Mouse (Mus musculus) midbrain, postnatal 0 days (tissue): ENCODE data around the gene Fez2. TPM values are rescaled to one million over a fixed set of nuclear protein-coding genes. Genes with fewer than 3 reads are reported as not detected.

Experiments
- ATAC-seq: fragments of 200-750 bp; cut with Nextera tagmentation; 2 replicates; pipeline ENCODE4 v1.8.0; 2017; ENCODE audit warnings: moderate number of reproducible peaks, mild to moderate bottlenecking, moderate TSS enrichment, moderate library complexity; ENCODE audit not compliant: low FRiP score
- DNase-seq: peaks from one replicate; pipeline ENCODE4 v3.0.0-alpha.2; 2015; ENCODE audit warnings: low spot score
- H3K27ac ChIP-seq: fragments of 300-500 bp; sonication (generic); 2 replicates; pipeline ENCODE4 v1.5.1; 2014; ENCODE audit warnings: low read depth, mild to moderate bottlenecking, low read length, mixed read lengths
- H3K27me3 ChIP-seq: fragments of 300-500 bp; sonication (generic); 2 replicates; pipeline ENCODE4 v1.6.1; 2014; ENCODE audit warnings: low read length, control low read depth, mixed read lengths; ENCODE audit not compliant: insufficient read depth
- H3K36me3 ChIP-seq: fragments of 300-500 bp; sonication (generic); 2 replicates; pipeline ENCODE4 v1.6.1; 2014; ENCODE audit warnings: low read length, control low read depth, mixed read lengths; ENCODE audit not compliant: insufficient read depth
- H3K4me1 ChIP-seq: fragments of 300-500 bp; sonication (generic); 2 replicates; pipeline ENCODE4 v1.6.1; 2014; ENCODE audit warnings: mild to moderate bottlenecking, control low read depth, antibody characterized with exemption, low read length, mixed read lengths; ENCODE audit not compliant: insufficient read depth
- H3K4me2 ChIP-seq: fragments of 300-500 bp; sonication (generic); 2 replicates; pipeline ENCODE4 v1.6.1; 2014; ENCODE audit warnings: low read depth, mild to moderate bottlenecking, low read length, mixed read lengths; ENCODE audit not compliant: poor library complexity, severe bottlenecking
- H3K4me3 ChIP-seq: fragments of 300-500 bp; sonication (generic); 2 replicates; pipeline ENCODE4 v1.5.1; 2014; ENCODE audit warnings: low read depth, mild to moderate bottlenecking, low read length, moderate library complexity
- H3K9ac ChIP-seq: fragments of 300-500 bp; sonication (generic); replicated peaks from 2 replicates; pipeline ENCODE4 v1.6.1; 2014; ENCODE audit warnings: mild to moderate bottlenecking, low read length, moderate library complexity, mixed read lengths; ENCODE audit not compliant: poor library complexity, severe bottlenecking
- H3K9me3 ChIP-seq: fragments of 300-500 bp; sonication (generic); 2 replicates; pipeline ENCODE4 v1.6.1; 2016; ENCODE audit warnings: low read length, control low read depth
- CTCF ChIP-seq: IDR thresholded peaks from 2 replicates; pipeline ENCODE4 v1.5.1; 2016; ENCODE audit warnings: antibody characterized with exemption, mild to moderate bottlenecking
- WGBS: fragments of 180-500 bp; shearing (Covaris S2); extraction: QIAGEN DNeasy Blood & Tissue Kit; methylation state at CpG from one replicate; pipeline ENCODE4 v1.1.7; 2014; 5-methylcytosine and 5-hydroxymethylcytosine counted together
- polyA plus RNA-seq: library from polyadenylated mRNA; unstranded; fragments of >200 nt; fragmentation: Nextera tagmentation; extraction: Ambion mirVana; gene quantifications from 2 replicates; pipeline ENCODE4 v1.2.1, GENCODE M21; 2015
- total RNA-seq: library from RNA; depleted of rRNA; stranded (reverse); fragments of >200 nt; gene quantifications from 2 replicates; pipeline ENCODE4 v1.2.3, GENCODE M21; 2014

The Fez2 gene
- total and polyA plus RNA-seq, 2 experiments from 2014 or later = 51.6 to 60.4 TPM

DNA sequence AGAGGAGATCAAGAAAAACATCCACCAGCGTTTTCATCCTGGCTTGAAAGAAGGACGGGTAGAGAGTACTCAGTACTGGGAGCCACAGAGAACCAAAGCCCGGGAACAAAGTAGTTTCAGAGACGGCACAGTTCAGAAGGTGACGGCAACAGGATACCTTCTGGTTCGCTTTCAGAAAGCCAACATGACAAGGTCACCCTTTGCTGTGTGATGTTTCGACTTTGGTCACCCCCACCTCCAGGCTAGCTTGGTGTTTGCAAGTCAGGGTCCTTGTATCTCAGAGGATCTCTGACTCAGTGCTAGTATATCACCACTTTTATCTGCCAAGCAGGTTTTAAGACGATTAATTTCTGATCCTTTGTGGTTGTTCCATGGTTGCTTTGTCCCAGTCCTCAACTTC, 7.1 kb upstream of the Fez2 start:
- H3K27me3 ChIP-seq = no peaks in the 10 kb centered on the region
- no peak overlapping the region for H3K4me2 ChIP-seq
- H3K4me3 ChIP-seq = no peak overlapping the region
- H3K4me1 ChIP-seq = no peaks in the 10 kb centered on the region
- H3K27ac ChIP-seq = no peak overlapping the region
- TF ChIP-seq CTCF = no peak
- ATAC-seq = no peak
- H3K36me3 ChIP-seq = no peaks in the 10 kb centered on the region
- no peak for DNase-seq
- H3K9me3 ChIP-seq = no peaks in the 10 kb centered on the region
- H3K9ac ChIP-seq = no peak overlapping the region
- 75% methylated on average over 8 of the region's 8 CpGs for WGBS

DNA sequence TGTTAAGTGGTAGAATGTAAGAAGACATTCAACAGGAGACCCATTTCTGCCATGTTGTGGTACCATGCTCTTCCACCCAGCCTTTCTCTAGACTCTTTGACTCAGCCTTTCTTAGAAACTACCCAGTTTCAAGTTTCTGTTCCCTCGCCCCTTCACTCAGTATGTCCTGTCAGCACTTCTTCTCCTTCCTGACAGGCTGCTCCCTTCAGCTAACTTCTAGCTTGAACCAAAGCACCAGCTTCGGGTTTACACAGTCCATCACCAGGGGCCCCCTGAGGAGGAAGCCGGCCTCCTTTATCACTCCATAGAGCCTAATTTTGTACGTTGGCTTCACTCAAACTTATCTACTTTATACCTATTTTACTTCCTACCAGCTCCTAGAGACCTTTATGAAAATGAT, 1.3 kb upstream of the Fez2 start:
- ATAC-seq (no peak), DNase-seq (no peak)
- H3K4me1 ChIP-seq = 0 out of 2 replicates have a peak, but pooled peaks cover 2% of the 10 kb centered on the region
- no peak overlapping the region for H3K27ac ChIP-seq
- H3K27me3 ChIP-seq = no peaks in the 10 kb centered on the region
- H3K4me2 ChIP-seq = no peak overlapping the region
- no peak overlapping the region for H3K4me3 ChIP-seq
- H3K9ac ChIP-seq = no peak overlapping the region
- H3K9me3 ChIP-seq = no peaks in the 10 kb centered on the region
- H3K36me3 ChIP-seq = no peaks in the 10 kb centered on the region
- WGBS = 83% methylated on average over 4 of the region's 4 CpGs
- no peak for TF ChIP-seq CTCF

DNA sequence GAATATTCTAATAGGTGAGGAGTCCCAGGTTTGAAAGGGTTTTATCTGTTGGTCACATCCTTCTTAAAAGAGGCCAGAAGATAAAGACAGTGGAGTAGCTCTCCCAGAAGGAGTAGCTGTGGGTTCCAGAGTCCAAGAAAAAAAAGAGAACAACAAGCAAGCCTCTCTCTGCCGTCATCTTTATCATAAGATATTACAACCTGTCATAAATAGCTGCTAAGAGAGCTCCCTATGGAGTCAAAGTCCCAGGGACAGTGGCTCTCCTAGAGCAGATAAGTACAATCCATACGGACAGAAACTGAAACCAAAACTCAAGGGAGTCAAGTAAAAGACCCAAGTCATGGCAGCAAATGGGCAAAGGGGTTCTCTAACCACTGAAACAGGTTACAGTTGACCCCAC, 2.7 kb downstream of the Fez2 start:
- ATAC-seq = no peak
- H3K4me2 ChIP-seq = no peak overlapping the region
- no peak for TF ChIP-seq CTCF

DNA sequence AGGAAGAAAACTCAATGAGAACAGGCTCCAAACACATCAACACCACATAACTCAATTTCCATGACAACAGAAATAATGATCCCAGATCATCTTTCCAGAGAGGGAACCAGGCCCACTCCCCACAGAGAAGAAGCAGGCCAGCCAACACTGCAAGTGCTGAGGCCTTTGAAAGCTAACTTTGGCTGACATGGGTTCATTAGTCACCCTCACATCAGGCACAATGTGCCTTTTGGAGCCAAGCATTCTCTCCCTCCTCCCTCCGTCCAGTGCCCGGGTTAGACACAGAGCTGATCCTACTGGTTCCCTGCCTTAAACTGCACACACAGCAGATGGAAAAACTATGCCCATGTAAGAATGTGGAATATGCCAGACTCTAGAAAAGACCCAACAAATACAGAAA, 8.1 kb downstream of the Fez2 start:
- no peak for TF ChIP-seq CTCF
- Histone ChIP-seq H3K4me3 (no peak overlapping the region), H3K9ac (no peak overlapping the region), H3K4me1 (0 out of 2 replicates have a peak, but pooled peaks cover 2% of the 10 kb centered on the region), H3K27ac (no peak overlapping the region), H3K36me3 (no peaks in the 10 kb centered on the region), H3K27me3 (no peaks in the 10 kb centered on the region), H3K9me3 (no peaks in the 10 kb centered on the region), H3K4me2 (no peak overlapping the region)
- WGBS = 36% methylated on average over 2 of the region's 2 CpGs
- DNase-seq = peak; percentile 74
- ATAC-seq = no peak; the same call in 1 of the 2 replicates

More for the DNA sequence above, 2.7 kb downstream of the Fez2 start:
- H3K9ac ChIP-seq = no peak overlapping the region
- DNase-seq = no peak
- no peaks in the 10 kb centered on the region for H3K9me3 ChIP-seq
- H3K4me1 ChIP-seq = 0 out of 2 replicates have a peak, but pooled peaks cover 2% of the 10 kb centered on the region
- H3K4me3 ChIP-seq = no peak overlapping the region
- no peak overlapping the region for H3K27ac ChIP-seq
- 89% methylated on average over 2 of the region's 2 CpGs for WGBS
- no peaks in the 10 kb centered on the region for H3K36me3 ChIP-seq
- H3K27me3 ChIP-seq = no peaks in the 10 kb centered on the region

DNA sequence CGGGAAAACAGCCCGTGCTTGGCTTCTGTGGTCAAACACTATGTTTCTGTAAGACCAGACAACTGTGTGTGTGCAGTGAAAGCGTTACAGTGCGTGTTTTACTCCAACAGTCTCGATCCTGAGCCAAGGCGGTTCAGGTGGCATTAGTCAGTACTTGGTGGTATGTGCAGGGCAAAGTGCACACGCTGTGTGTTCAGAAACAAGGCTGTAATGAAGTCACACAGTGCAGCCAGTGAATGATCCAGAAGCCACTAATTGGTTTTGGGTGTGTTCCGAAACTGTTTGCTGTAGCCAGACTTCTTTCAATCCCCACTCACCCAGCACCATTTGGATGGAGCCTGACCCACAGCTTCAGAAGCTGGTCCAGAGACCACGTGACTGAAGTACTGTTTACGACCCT, 9.6 kb downstream of the Fez2 start:
- Histone ChIP-seq H3K27me3 (no peaks in the 10 kb centered on the region), H3K36me3 (peaks cover 2% of the 10 kb centered on the region; the same call in 1 of the 2 replicates), H3K4me2 (no peak overlapping the region), H3K27ac (no peak overlapping the region), H3K9ac (no peak overlapping the region), H3K4me3 (no peak overlapping the region), H3K4me1 (0 out of 2 replicates have a peak, but pooled peaks cover 2% of the 10 kb centered on the region), H3K9me3 (no peaks in the 10 kb centered on the region)
- ATAC-seq = no peak
- WGBS = 82% methylated on average over 10 of the region's 10 CpGs
- DNase-seq = no peak
- TF ChIP-seq CTCF = no peak

DNA sequence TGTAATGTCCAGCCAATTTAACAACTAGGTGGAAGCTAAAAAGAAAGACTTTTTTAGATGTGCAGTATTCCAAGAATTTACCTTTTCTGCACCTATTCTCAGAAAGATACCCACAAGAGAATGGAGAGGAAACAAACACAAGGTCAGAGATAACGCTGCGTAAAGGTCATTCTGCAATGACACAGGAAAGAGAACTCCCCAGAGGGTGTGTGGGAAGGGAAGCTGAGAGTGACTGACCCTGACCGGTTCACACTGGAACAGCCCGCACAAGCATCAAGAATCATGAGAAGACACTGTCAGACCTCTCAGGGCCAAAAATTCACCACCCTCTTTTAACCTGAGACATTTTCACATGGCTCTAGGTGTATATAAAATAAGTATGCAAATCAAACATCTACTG, 10.4 kb downstream of the Fez2 start:
- H3K4me1 ChIP-seq = 0 out of 2 replicates have a peak, but pooled peaks cover 2% of the 10 kb centered on the region
- ATAC-seq (no peak), DNase-seq (no peak)
- H3K27ac ChIP-seq = no peak overlapping the region
- 83% methylated on average over 4 of the region's 4 CpGs for WGBS
- no peaks in the 10 kb centered on the region for H3K9me3 ChIP-seq
- no peak overlapping the region for H3K4me2 ChIP-seq
- H3K9ac ChIP-seq = no peak overlapping the region
- no peak for TF ChIP-seq CTCF
- H3K4me3 ChIP-seq = no peak overlapping the region
- no peaks in the 10 kb centered on the region for H3K27me3 ChIP-seq
- peaks cover 2% of the 10 kb centered on the region; the same call in 1 of the 2 replicates for H3K36me3 ChIP-seq
